Mouse (Mus musculus) bone marrow macrophage, adult 2 months (primary cell): Measurements from ENCODE around the gene Rtl4.

Source experiments
- CTCF ChIP-seq: IDR thresholded peaks from 2 replicates; pipeline ENCODE4 v1.5.1; 2012; ENCODE audit warnings: low read depth, mild to moderate bottlenecking, low read length, moderate library complexity
- POLR2A ChIP-seq: IDR thresholded peaks from 2 replicates; pipeline ENCODE4 v1.6.1; 2012; ENCODE audit warnings: mild to moderate bottlenecking, low read depth, low read length, borderline replicate concordance

GRCm38 (mm10) chrX:144644756-144645155 lies 44.0 kb upstream of the Rtl4 start:
- TF ChIP-seq POLR2A (no peak), CTCF (no peak)
